Mouse (Mus musculus): ENCODE data around the gene Slc19a2.

DNA sequence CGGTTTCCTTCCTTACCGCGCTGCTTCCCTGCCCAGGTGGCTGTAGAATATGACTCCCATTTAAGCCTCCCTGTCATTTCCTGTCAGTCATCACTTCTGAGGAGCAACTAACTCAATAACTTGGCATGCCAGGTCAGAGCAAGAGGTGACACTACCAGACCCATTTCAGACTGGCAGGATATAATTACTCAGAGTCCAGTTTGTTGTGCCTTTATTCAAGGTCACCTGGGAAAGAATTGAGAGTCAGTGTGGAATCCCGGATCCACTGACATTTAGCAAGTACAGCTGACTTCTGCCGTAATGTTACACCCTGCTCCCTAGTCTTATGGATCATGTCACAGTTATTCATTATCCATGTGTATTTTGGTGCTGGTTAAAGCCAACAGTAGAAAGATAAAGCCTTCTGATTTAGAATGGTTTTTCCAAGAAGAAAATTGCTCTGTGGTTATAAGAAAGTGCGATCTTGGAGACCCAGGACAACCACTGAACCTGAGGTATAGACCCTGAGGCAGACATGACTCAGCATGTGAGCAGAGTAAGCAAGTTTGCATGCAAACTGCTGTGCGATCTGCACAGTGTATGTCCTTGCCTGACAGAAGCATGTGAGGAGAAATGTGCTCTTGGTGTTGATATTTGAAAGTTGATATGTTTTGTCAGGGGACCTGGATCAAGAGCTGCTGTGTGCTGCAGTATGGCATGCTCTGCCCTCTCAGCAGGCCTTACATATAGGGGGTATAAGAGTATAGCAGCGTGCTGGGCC, 1.7 kb downstream of the Slc19a2 start:
- TF ChIP-seq POLR2A (IDR thresholded peaks at IDR 0.05; ENCODE audit: control insufficient read depth, low read depth, low read length) (no peak), CTCF (IDR thresholded peaks at IDR 0.05; ENCODE audit: control insufficient read depth, insufficient read depth, insufficient replicate concordance, low read depth, low read length) (no peak)

Measured in testis, adult 2 months (tissue).